Mouse (Mus musculus) bone marrow macrophage, adult 2 months (primary cell): ENCODE results near the gene 5730596B20Rik.

Source experiments
- CTCF ChIP-seq: IDR thresholded peaks from 2 replicates; pipeline ENCODE4 v1.5.1; 2012; ENCODE audit warnings: low read depth, mild to moderate bottlenecking, low read length, moderate library complexity
- POLR2A ChIP-seq: IDR thresholded peaks from 2 replicates; pipeline ENCODE4 v1.6.1; 2012; ENCODE audit warnings: mild to moderate bottlenecking, low read depth, low read length, borderline replicate concordance

GRCm38 (mm10) chr6:52159979-52160378 lies 17.3 kb upstream of the 5730596B20Rik start:
- TF ChIP-seq CTCF, result no peak
- TF ChIP-seq POLR2A, result no peak
